Mouse (Mus musculus) liver, embryonic 15.5 days (tissue): ENCODE results near the gene Gm5965. TPM values are rescaled to one million over a fixed set of nuclear protein-coding genes. Genes with fewer than 3 reads are reported as not detected.
"Not testable (repeated sequence)": the region's sequence is repeated elsewhere in the genome, so short reads cannot be mapped to it uniquely, and the experiment has no call there.

Experiments used
- ATAC-seq: fragments of 200-750 bp; cut with Nextera tagmentation; 2 replicates; pipeline ENCODE4 v1.8.0; 2017; ENCODE audit warnings: moderate number of reproducible peaks, mild to moderate bottlenecking, moderate library complexity; ENCODE audit not compliant: insufficient read depth
- H3K27ac ChIP-seq: fragments of 300-500 bp; sonication (generic); replicated peaks from 2 replicates; pipeline ENCODE4 v1.5.1; 2015; ENCODE audit warnings: mild to moderate bottlenecking, inconsistent platforms
- H3K27me3 ChIP-seq: fragments of 300-500 bp; sonication (generic); 2 replicates; pipeline ENCODE4 v1.6.1; 2015; ENCODE audit warnings: mild to moderate bottlenecking, inconsistent platforms
- H3K36me3 ChIP-seq: fragments of 300-500 bp; sonication (generic); replicated peaks from 2 replicates; pipeline ENCODE4 v1.6.1; 2015; ENCODE audit warnings: moderate library complexity, mild to moderate bottlenecking, inconsistent platforms
- H3K4me1 ChIP-seq: fragments of 300-500 bp; sonication (generic); replicated peaks from 2 replicates; pipeline ENCODE4 v1.6.1; 2015; ENCODE audit warnings: inconsistent platforms
- H3K4me2 ChIP-seq: fragments of 300-500 bp; sonication (generic); 2 replicates; pipeline ENCODE4 v1.6.1; 2015; ENCODE audit warnings: moderate library complexity, mild to moderate bottlenecking, inconsistent platforms
- H3K4me3 ChIP-seq: fragments of 300-500 bp; sonication (generic); replicated peaks from 2 replicates; pipeline ENCODE4 v1.5.1; 2015; ENCODE audit warnings: mild to moderate bottlenecking, inconsistent platforms
- H3K9ac ChIP-seq: fragments of 300-500 bp; sonication (generic); 2 replicates; pipeline ENCODE4 v1.6.1; 2015; ENCODE audit warnings: moderate library complexity, mild to moderate bottlenecking, inconsistent platforms
- H3K9me3 ChIP-seq: fragments of 300-500 bp; sonication (generic); replicated peaks from 2 replicates; pipeline ENCODE4 v1.6.1; 2016; ENCODE audit warnings: inconsistent platforms
- whole genome bisulfite sequencing: fragments of 180-500 bp; shearing (Covaris S2); methylation state at CpG from one replicate; pipeline ENCODE4 v1.1.7; 2015; ENCODE audit warnings: mixed read lengths; ENCODE audit not compliant: insufficient replicate concordance; 5-methylcytosine and 5-hydroxymethylcytosine counted together
- polyA plus RNA-seq: library from polyadenylated mRNA; unstranded; fragments of >200 nt; fragmentation: Nextera tagmentation; extraction: Ambion mirVana; gene quantifications from 2 replicates; pipeline ENCODE4 v1.2.1, GENCODE M21; 2015

Gm5965 gene
- polyA plus RNA-seq: not detected in 2 replicates

DNA sequence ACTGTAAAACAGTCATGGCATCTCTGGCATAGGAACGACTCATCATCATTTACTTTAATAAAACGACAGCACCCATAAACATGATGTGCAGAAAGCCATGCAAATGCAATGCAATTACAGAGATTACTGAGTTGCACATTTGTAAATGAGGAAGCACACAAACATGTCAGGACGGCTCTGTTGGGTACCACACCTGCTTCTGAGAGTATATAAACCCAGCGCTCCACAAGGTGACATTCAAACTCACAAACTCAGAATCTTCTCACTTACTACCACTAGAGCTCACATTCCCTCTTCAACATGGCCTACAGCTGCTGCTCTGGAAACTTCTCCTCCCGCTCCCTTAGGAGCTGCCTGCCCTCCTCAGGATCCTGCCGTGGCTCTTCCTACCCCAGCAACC, at the start of gene Gm5965:
TSS of gene Gm5965 (plus strand) at position 301 of the 400 bp plus-strand sequence.
- 62% methylated on average over 6 of the region's 6 CpGs for WGBS
- H3K9me3 ChIP-seq: no peaks in the 10 kb centered on the region
- H3K4me2 ChIP-seq: no peak within 1 kb of the TSS
- no peak within 1 kb of the TSS for H3K9ac ChIP-seq
- H3K27me3 ChIP-seq: no peaks in the 10 kb centered on the region
- no peak within 1 kb of the TSS for H3K27ac ChIP-seq
- H3K4me1 ChIP-seq: no peaks in the 10 kb centered on the region
- no peak within 1 kb of the TSS for H3K4me3 ChIP-seq
- no peaks in the 10 kb centered on the region for H3K36me3 ChIP-seq
- ATAC-seq: no peak

DNA sequence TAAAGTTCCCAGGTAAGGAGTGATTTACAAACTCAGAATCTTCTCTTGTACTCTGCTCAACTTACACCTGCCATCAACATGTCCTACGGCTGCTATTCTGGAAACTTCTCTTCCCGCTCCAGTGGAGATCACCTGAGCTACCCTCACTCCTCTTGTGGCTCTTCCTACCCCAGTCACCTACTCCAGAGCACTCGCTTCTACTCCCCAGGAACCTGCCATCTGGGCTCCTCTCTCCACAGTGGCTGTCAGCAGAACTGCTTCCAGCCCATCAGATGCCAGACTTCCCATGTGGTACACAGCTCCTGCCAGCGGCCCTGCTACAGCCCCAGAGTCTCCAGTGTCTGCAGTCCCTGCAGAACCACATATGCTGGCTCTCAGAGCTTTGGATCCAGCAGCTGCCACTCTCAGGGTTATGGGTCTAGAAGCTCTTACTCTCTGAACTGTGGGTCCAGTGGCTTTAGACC, 48.9 kb upstream of the Gm5965 start, which contains the start of gene Krtap13-1:
TSS of gene Krtap13-1 (plus strand) at position 51 of the 464 bp plus-strand sequence.
- Histone ChIP-seq H3K27me3 (no peaks in the 10 kb centered on the region), H3K4me2 (no peak within 1 kb of the TSS), H3K4me3 (no peak within 1 kb of the TSS), H3K9ac (no peak within 1 kb of the TSS), H3K9me3 (no peaks in the 10 kb centered on the region), H3K36me3 (no peaks in the 10 kb centered on the region), H3K4me1 (no peaks in the 10 kb centered on the region), H3K27ac (no peak within 1 kb of the TSS)
- ATAC-seq: no peak
- WGBS: 57% methylated on average over 4 of the region's 4 CpGs

DNA sequence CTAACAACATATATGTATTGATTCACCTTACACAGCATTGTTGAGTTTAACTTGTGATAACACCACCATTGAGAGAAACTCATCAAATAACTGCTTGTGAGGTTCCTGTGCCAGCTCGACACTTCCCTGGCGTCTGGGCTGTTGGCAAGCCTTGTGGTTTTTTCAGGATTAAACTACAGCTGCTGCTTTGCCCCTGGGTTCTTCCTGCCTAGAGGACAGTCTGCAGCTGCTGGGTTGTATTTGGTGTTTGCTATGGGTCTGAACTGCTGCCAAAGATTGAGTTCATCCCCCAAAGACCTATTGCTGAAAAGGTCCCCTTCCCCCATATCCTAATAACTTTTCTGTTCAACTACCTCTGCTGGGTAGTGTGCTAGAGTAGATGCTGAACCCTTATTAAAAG, 42.3 kb upstream of the Gm5965 start:
- Histone ChIP-seq H3K36me3 (no peaks in the 10 kb centered on the region), H3K4me1 (no peaks in the 10 kb centered on the region), H3K27ac (no peak overlapping the region), H3K9me3 (no peaks in the 10 kb centered on the region), H3K4me3 (no peak overlapping the region), H3K27me3 (no peaks in the 10 kb centered on the region), H3K9ac (no peak overlapping the region), H3K4me2 (no peak overlapping the region)
- no peak for ATAC-seq
- 52% methylated on average over 2 of the region's 2 CpGs for WGBS

DNA sequence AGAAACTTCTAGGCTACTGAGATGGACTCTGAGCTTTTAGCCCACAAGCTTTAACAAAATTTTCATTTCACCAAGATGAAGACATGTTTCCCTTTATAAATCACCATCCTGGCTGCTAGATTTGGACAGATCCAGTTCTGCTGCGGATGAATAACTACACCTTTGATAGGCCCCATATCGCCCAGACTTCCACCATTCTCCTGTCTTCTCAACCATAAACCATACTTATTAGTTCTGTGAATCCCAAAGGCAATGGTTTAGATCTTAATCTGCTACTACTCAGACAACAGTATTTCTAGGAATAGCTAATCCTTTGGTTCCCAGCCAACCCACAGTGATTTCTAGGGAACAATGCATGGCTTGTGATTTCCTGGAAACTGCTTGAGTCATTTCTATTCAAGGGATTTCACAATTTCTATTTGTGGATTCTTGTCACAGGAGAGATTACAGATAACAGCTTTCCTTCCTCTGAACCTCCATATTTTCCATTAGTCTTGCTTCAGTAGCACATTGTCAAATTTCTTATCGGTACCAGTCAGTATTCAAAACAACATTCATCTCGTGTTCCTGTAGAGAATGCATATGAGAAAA, 32.9 kb upstream of the Gm5965 start:
- Histone ChIP-seq H3K36me3 (no peaks in the 10 kb centered on the region), H3K9ac (no peak overlapping the region), H3K9me3 (no peaks in the 10 kb centered on the region), H3K4me1 (no peaks in the 10 kb centered on the region), H3K27ac (no peak overlapping the region), H3K27me3 (no peaks in the 10 kb centered on the region), H3K4me2 (no peak overlapping the region), H3K4me3 (no peak overlapping the region)
- WGBS: 51% methylated on average over 4 of the region's 4 CpGs
- ATAC-seq: no peak

DNA sequence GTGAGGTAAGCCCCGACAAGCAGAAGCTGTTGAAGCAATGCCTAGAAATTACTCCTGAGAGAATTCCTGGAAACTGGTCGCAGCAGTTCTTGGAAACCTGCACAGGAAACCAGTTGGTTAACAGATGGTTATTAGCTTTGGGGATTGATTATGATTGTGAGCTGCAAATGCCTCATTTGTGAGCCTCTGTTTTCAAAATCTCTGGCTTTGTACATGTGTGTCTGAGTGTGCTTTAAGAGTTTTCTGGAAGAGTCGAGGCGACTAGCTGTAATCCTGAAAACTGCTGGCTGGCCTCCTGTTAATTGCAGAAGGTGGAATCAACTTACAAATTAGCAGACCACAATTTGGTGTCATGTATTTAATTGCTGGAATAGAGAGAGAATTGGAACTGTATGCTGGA, 29.8 kb upstream of the Gm5965 start:
- H3K27me3 ChIP-seq: no peaks in the 10 kb centered on the region
- ATAC-seq: no peak
- H3K4me1 ChIP-seq: no peaks in the 10 kb centered on the region
- no peak overlapping the region for H3K4me3 ChIP-seq
- no peaks in the 10 kb centered on the region for H3K36me3 ChIP-seq
- no peak overlapping the region for H3K9ac ChIP-seq
- H3K4me2 ChIP-seq: no peak overlapping the region
- WGBS: 51% methylated on average over 4 of the region's 4 CpGs
- H3K27ac ChIP-seq: no peak overlapping the region
- no peaks in the 10 kb centered on the region for H3K9me3 ChIP-seq

DNA sequence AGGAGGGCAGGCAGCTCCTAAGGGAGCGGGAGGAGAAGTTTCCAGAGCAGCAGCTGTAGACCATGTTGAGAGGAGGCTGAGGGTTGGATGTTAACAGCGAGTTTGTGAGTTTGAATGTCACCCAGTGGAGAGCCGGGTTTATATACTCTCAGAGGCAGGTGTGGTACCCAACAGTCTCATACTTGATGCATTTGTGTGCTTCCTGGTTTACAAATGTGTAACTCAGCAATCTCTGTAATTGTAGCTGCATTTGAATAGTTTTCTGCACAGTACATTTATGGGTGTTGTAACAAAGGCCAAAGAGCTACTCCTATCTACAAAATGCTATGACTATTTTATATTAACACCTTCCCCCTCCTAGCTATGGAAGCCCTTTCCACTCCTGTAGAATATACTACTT, 26.2 kb upstream of the Gm5965 start, which contains the start of gene Krtap13:
TSS of gene Krtap13 (minus strand) at position 101 of the 400 bp plus-strand sequence.
- not testable (repeated sequence) for H3K4me3 ChIP-seq, H3K9me3 ChIP-seq, ATAC-seq, H3K4me1 ChIP-seq, H3K27ac ChIP-seq, H3K36me3 ChIP-seq, H3K9ac ChIP-seq, H3K4me2 ChIP-seq, H3K27me3 ChIP-seq
- WGBS: 62% methylated on average over 3 of the region's 3 CpGs

DNA sequence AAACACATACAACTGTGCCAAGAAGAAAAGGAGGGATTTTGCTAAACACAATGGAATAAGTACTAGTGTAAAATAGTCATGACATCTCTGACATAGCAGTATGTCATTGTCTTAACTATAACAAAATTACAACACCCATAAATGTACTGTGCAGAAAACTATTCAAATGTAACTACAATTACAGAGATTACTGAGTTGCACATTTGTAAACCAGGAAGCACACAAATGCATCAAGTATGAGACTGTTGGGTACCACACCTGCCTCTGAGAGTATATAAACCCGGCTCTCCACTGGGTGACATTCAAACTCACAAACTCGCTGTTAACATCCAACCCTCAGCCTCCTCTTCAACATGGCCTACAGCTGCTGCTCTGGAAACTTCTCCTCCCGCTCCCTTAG, 19.1 kb upstream of the Gm5965 start, which contains the start of gene 2310034C09Rik:
TSS of gene 2310034C09Rik (plus strand) at position 301 of the 400 bp plus-strand sequence.
- H3K4me3 ChIP-seq, H3K9me3 ChIP-seq, H3K27me3 ChIP-seq, H3K27ac ChIP-seq, ATAC-seq, H3K4me2 ChIP-seq, H3K36me3 ChIP-seq, H3K9ac ChIP-seq, H3K4me1 ChIP-seq: not testable (repeated sequence)
- 68% methylated on average over 3 of the region's 3 CpGs for WGBS

DNA sequence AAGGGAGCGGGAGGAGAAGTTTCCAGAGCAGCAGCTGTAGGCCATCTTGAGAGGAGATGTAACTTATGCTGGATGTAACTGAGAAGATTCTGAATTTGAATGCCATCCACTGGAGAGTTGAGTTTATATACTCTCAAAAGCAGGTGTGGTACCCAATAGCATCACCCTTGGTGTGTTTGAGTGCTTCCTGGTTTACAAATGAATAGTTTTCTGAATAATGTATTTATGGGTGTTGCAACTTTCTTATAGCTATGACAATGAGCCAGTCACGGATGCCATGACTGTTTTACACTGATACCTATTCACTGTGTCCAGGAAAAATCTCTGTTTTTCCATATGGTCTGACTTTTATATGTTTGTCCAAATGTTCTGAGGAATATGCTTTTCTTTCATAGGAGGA, 3.6 kb upstream of the Gm5965 start, which contains the start of gene 2310057N15Rik:
TSS of gene 2310057N15Rik (minus strand) at position 101 of the 400 bp plus-strand sequence.
- Histone ChIP-seq H3K9me3 (no peaks in the 10 kb centered on the region), H3K9ac (no peak within 1 kb of the TSS), H3K4me1 (no peaks in the 10 kb centered on the region), H3K27me3 (no peaks in the 10 kb centered on the region), H3K27ac (no peak within 1 kb of the TSS), H3K4me3 (no peak within 1 kb of the TSS), H3K36me3 (no peaks in the 10 kb centered on the region), H3K4me2 (no peak within 1 kb of the TSS)
- 47% methylated on average over 2 of the region's 2 CpGs for WGBS
- no peak for ATAC-seq

DNA sequence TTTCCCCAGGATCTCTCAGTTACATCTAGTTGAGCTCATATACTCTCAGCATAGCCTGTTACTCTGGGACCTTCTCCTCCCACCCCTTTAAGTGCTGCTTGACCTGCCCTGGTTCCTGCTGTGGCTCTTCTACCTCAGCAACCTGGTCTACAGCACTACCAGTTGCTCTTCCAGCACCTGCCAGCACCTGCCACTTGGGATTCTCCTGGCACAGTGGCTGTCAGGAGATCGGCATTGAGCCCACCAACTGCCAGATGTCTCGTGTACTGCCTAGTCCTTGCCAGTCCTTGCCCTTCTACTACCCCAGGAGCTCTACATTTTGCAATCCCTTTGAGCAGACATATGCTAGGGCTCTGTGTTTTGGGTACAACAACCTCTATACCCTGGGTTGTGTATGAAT, 9.1 kb downstream of the Gm5965 start:
- H3K36me3 ChIP-seq: no peaks in the 10 kb centered on the region
- H3K4me1 ChIP-seq: no peaks in the 10 kb centered on the region
- 55% methylated on average over 2 of the region's 2 CpGs for WGBS
- H3K27me3 ChIP-seq: no peaks in the 10 kb centered on the region
- H3K27ac ChIP-seq: no peak overlapping the region
- no peak overlapping the region for H3K4me2 ChIP-seq
- H3K9me3 ChIP-seq: no peaks in the 10 kb centered on the region
- no peak overlapping the region for H3K4me3 ChIP-seq
- H3K9ac ChIP-seq: no peak overlapping the region
- no peak for ATAC-seq

DNA sequence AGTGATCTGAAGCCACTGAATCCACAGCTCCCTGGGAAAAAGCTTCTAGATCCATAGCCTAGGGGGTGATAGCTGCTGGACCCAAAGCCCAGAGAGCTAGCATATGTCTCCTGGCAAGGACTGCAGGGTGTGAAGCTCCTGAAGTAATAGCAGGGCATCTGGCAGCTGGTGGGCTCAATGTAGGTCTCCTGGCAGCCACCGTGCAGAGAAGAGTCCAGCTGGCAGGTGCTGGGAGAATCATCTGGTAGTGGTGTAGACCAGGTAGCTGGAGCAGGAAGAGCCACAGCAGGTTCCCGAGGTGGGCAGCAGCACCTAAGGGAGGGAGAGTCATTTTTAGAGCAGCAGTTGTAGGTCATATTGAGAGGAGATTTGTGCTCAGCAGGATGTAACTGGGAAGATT, 34.1 kb downstream of the Gm5965 start, which contains the start of gene Gm20741:
TSS of gene Gm20741 (minus strand) at position 394 of the 400 bp plus-strand sequence.
- no peak within 1 kb of the TSS for H3K9ac ChIP-seq
- no peak within 1 kb of the TSS for H3K4me2 ChIP-seq
- H3K4me3 ChIP-seq: no peak within 1 kb of the TSS
- no peak for ATAC-seq
- H3K36me3 ChIP-seq: no peaks in the 10 kb centered on the region
- no peaks in the 10 kb centered on the region for H3K4me1 ChIP-seq
- no peaks in the 10 kb centered on the region for H3K27me3 ChIP-seq
- no peak within 1 kb of the TSS for H3K27ac ChIP-seq
- no peaks in the 10 kb centered on the region for H3K9me3 ChIP-seq
- WGBS: 52% methylated on average over 2 of the region's 2 CpGs

DNA sequence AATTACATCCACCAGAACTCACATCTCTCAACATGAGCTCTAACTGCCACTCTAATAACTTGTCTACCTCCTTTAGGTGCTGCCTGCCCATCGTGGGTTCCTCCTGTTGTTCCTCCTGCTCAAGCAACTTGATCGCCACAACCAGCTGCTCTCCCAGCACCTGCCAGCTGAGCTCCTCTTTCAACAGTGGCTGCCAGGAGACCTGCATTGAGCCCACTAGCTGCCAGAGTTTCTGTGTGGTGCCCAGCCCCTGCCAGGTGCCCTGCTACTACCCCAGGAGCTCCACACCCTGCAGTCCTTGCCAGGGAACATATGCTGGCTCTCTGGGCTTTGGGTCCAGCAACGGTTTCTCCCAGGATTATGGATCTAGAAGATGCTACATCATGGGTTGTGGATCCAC, 42.4 kb downstream of the Gm5965 start, which contains the start of gene Krtap15:
TSS of gene Krtap15 (plus strand) at position 150 of the 400 bp plus-strand sequence.
- Histone ChIP-seq H3K4me2 (no peak within 1 kb of the TSS), H3K36me3 (no peaks in the 10 kb centered on the region), H3K9me3 (no peaks in the 10 kb centered on the region), H3K27ac (no peak within 1 kb of the TSS), H3K4me3 (no peak within 1 kb of the TSS), H3K9ac (no peak within 1 kb of the TSS), H3K4me1 (no peaks in the 10 kb centered on the region), H3K27me3 (no peaks in the 10 kb centered on the region)
- WGBS: 61% methylated on average over 3 of the region's 3 CpGs
- no peak for ATAC-seq
